Comparison of ENCODE assay signal across 12 mouse cellular contexts in the genomic region with DNA sequence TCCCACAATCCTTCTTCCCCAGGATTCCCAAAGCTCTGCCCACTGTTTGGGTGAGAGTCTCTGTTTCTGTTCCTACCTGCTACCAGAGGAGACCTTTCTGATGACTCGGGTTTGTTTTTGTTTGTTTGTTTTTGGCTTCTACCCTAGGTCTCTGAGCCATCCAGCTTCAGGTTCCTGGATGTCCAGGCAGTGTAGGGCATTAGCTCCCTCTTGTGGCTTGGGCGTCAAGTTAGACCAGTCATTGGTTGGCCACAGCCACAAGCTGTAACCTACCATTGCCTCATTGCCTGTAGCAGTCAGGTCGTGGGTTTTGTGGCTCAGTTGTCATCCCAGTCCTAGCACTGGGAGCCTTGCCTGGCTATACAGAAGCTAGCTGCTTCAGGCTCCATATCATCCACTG.
DNase-seq lines count a peak whose midpoint lies in the region; ATAC-seq and TF ChIP-seq lines count a peak whose summit lies in the region.
"Had no signal": no experiment of that assay in that cellular context is flagged by ENCODE, and none has a peak within 500 bp of the region (broad histone marks: within the 10 kb centered on the region; RNA-seq: fewer than 3 reads in every experiment).

No protein-coding gene starts in this region.

- no peaks in the 10 kb centered on the region for H3K27me3 ChIP-seq in forebrain, postnatal 0 days (ENCODE audit: insufficient read depth, low read length)
- no peaks in the 10 kb centered on the region for H3K27me3 ChIP-seq in forebrain, embryonic 16.5 days (replicated peaks; ENCODE audit: control insufficient read depth, insufficient read depth, low read length)
- H3K27me3 ChIP-seq: limb, embryonic 13.5 days; stomach, embryonic 15.5 days had no signal

- H3K27ac ChIP-seq in forebrain, postnatal 0 days (ENCODE audit: low read depth, low read length): no peak overlapping the region
- no peak overlapping the region for H3K27ac ChIP-seq in forebrain, embryonic 16.5 days (ENCODE audit: low read length)
- H3K27ac ChIP-seq in ES-E14 (ENCODE audit: insufficient read depth, low read depth, low read length, poor library complexity, severe bottlenecking): no peak overlapping the region
- H3K27ac ChIP-seq: limb, embryonic 13.5 days; stomach, embryonic 15.5 days had no signal

- H3K4me3 ChIP-seq in forebrain, postnatal 0 days (ENCODE audit: low read depth, low read length): no peak overlapping the region
- no peak overlapping the region for H3K4me3 ChIP-seq in forebrain, embryonic 16.5 days (replicated peaks; ENCODE audit: low read length)
- H3K4me3 ChIP-seq in ES-E14 (ENCODE audit: insufficient read depth in 1 of 2, low read depth in 1 of 2, low read length in 2 of 2, poor library complexity in 1 of 2, severe bottlenecking in 1 of 2): no peak overlapping the region
- H3K4me3 ChIP-seq: limb, embryonic 13.5 days; stomach, embryonic 15.5 days had no signal

- peak; percentile 28; the same call in 1 of the 2 replicates for TF ChIP-seq CTCF in forebrain, postnatal 0 days (IDR thresholded peaks at IDR 0.05; ENCODE audit: low read depth)

- no peak for DNase-seq in forebrain, postnatal 0 days
- peak; percentile 2 for DNase-seq in left cerebral cortex, postnatal 4 days
- DNase-seq in left cerebral cortex, adult 8-10 months (ENCODE audit: low spot score in 2 of 2): no peak
- DNase-seq in ES-E14 (ENCODE audit: low read depth, low spot score): peak; percentile 40
- DNase-seq in embryo, embryonic 11 days: peak; percentile 35
- no peak for DNase-seq in thymus, postnatal 36 days
- DNase-seq in neural tube, embryonic 10.5 days (ENCODE audit: extremely low spot score, low spot score): no peak
- DNase-seq: kidney, postnatal 10 days had no signal

- no peak overlapping the region for H3K9ac ChIP-seq in forebrain, postnatal 0 days
- H3K9ac ChIP-seq in forebrain, embryonic 16.5 days (replicated peaks; ENCODE audit: low read depth, low read length): no peak overlapping the region
- no peak overlapping the region for H3K9ac ChIP-seq in ES-E14 (ENCODE audit: insufficient read depth, low read depth, low read length, poor library complexity, severe bottlenecking)
- H3K9ac ChIP-seq: limb, embryonic 13.5 days; stomach, embryonic 15.5 days had no signal

- no peak for ATAC-seq in forebrain, postnatal 0 days
- ATAC-seq in forebrain, embryonic 16.5 days: no peak

- H3K9me3 ChIP-seq in forebrain, postnatal 0 days (ENCODE audit: low read length): no peaks in the 10 kb centered on the region
- no peaks in the 10 kb centered on the region for H3K9me3 ChIP-seq in forebrain, embryonic 16.5 days (ENCODE audit: control insufficient read depth, low read length)
- no peaks in the 10 kb centered on the region for H3K9me3 ChIP-seq in ES-E14 (ENCODE audit: control insufficient read depth, insufficient read depth, low read depth, low read length)
- H3K9me3 ChIP-seq: limb, embryonic 13.5 days; stomach, embryonic 15.5 days had no signal

- intact Hi-C loops in left cerebral cortex, postnatal 4 days (cut with DNase I): no loop called here

- in situ Hi-C loops in ES-E14 (cut with MboI; ENCODE audit: low sequenced_read_pairs in 2 of 2, unreplicated experiment in 2 of 2): no loop called here

- WGBS in forebrain, postnatal 0 days: 22% methylated on average over 3 of the region's 3 CpGs
- WGBS in forebrain, embryonic 16.5 days: 28% methylated on average over 3 of the region's 3 CpGs

- H3K4me2 ChIP-seq in forebrain, postnatal 0 days (ENCODE audit: low read depth): no peak overlapping the region
- H3K4me2 ChIP-seq in forebrain, embryonic 16.5 days (ENCODE audit: low read length): no peak overlapping the region
- H3K4me2 ChIP-seq: heart, embryonic 11.5 days; limb, embryonic 13.5 days; stomach, embryonic 15.5 days had no signal

- no peaks in the 10 kb centered on the region for H3K4me1 ChIP-seq in forebrain, postnatal 0 days (ENCODE audit: insufficient read depth)
- no peaks in the 10 kb centered on the region for H3K4me1 ChIP-seq in forebrain, embryonic 16.5 days (replicated peaks; ENCODE audit: control insufficient read depth, insufficient read depth, low read length)
- H3K4me1 ChIP-seq in ES-E14 (ENCODE audit: control insufficient read depth in 2 of 2, insufficient read depth in 2 of 2, low read length in 2 of 2, poor library complexity in 1 of 2): no peaks in the 10 kb centered on the region
- H3K4me1 ChIP-seq: limb, embryonic 13.5 days; stomach, embryonic 15.5 days had no signal

- no peaks in the 10 kb centered on the region for H3K36me3 ChIP-seq in forebrain, postnatal 0 days (ENCODE audit: insufficient read depth)
- H3K36me3 ChIP-seq in forebrain, embryonic 16.5 days (ENCODE audit: control insufficient read depth, insufficient read depth): no peaks in the 10 kb centered on the region
- no peaks in the 10 kb centered on the region for H3K36me3 ChIP-seq in ES-E14 (ENCODE audit: control insufficient read depth, insufficient read depth, low read length, poor library complexity, severe bottlenecking)
- H3K36me3 ChIP-seq: limb, embryonic 13.5 days; stomach, embryonic 15.5 days had no signal

TF ChIP-seq in ES-E14, 5 proteins besides CTCF, POLR2A, EP300 and RAD21:
- TF ChIP-seq CHD2 (IDR thresholded peaks at IDR 0.05; ENCODE audit: low read depth, low read length): no peak
- no peak for TF ChIP-seq ZNF384 (IDR thresholded peaks at IDR 0.05; ENCODE audit: low read depth, low read length)
- TF ChIP-seq ZC3H11A (IDR thresholded peaks at IDR 0.05; ENCODE audit: borderline replicate concordance, low read depth, low read length): no peak
- TF ChIP-seq MAFK (IDR thresholded peaks at IDR 0.05; ENCODE audit: insufficient read depth, low read depth, low read length): no peak
- TF ChIP-seq HCFC1 (IDR thresholded peaks at IDR 0.05; ENCODE audit: borderline replicate concordance, insufficient read depth, low read length): no peak

Comparison
In these comparisons a context has a peak if more than half of its experiments do, and no peak if none do; other contexts are left out.
1. DNase-seq: peak in left cerebral cortex, postnatal 4 days (single experiment), ES-E14 (single experiment) and embryo, embryonic 11 days (single experiment); none in forebrain, postnatal 0 days (single experiment), left cerebral cortex, adult 8-10 months (0 of 2), thymus, postnatal 36 days (0 of 2) and neural tube, embryonic 10.5 days (single experiment).